Mouse (Mus musculus) adrenal gland, postnatal 25 days (tissue): ENCODE results near the gene Btnl10. TPM values are rescaled to one million over a fixed set of nuclear protein-coding genes. Genes with fewer than 3 reads are reported as not detected.
"Not testable (repeated sequence)": the region's sequence is repeated elsewhere in the genome, so short reads cannot be mapped to it uniquely, and the experiment has no call there.

ENCODE experiments used
- DNase-seq: peaks from one replicate; pipeline ENCODE4 v3.0.0; 2021; ENCODE audit warnings: mixed read lengths
- total RNA-seq: library from RNA; stranded (reverse); gene quantifications from 2 replicates; pipeline ENCODE4 v1.2.3, GENCODE M21; 2021

The Btnl10 gene
- total RNA-seq, 1 experiment from 2014 or later, result not detected

GRCm38 (mm10) chr11:58931576-58931975 lies 13.9 kb downstream of the Btnl10 start:
- DNase-seq, result no peak

GRCm38 (mm10) chr11:58937909-58938308 lies 20.2 kb downstream of the Btnl10 start:
- no peak for DNase-seq

- peak; percentile 92 for DNase-seq
Observed at GRCm38 (mm10) chr11:58938322-58939087, 20.8 kb downstream of the Btnl10 start, which contains the start of gene Rnf187. Gene Rnf187, minus strand, starts transcription at chr11:58938916.

GRCm38 (mm10) chr11:58939088-58939439 lies 21.4 kb downstream of the Btnl10 start:
- no peak for DNase-seq

GRCm38 (mm10) chr11:58944136-58944535 lies 26.4 kb downstream of the Btnl10 start:
- DNase-seq, result no peak

GRCm38 (mm10) chr11:58947306-58947705 lies 29.6 kb downstream of the Btnl10 start:
- no peak for DNase-seq

- no peak for DNase-seq
Observed at GRCm38 (mm10) chr11:58947798-58948528, 30.3 kb downstream of the Btnl10 start.

- peak; percentile 48 for DNase-seq
Observed at GRCm38 (mm10) chr11:58948542-58949479, 31.1 kb downstream of the Btnl10 start, which contains the start of gene Hist3h2ba. Gene Hist3h2ba, plus strand, starts transcription at chr11:58948920.

- DNase-seq, result no peak
Observed at GRCm38 (mm10) chr11:58949480-58950431, 32.0 kb downstream of the Btnl10 start.

GRCm38 (mm10) chr11:58951210-58951609 lies 33.5 kb downstream of the Btnl10 start:
- no peak for DNase-seq

GRCm38 (mm10) chr11:58953351-58954169 lies 35.9 kb downstream of the Btnl10 start:
- no peak for DNase-seq

GRCm38 (mm10) chr11:58954170-58954419 lies 36.4 kb downstream of the Btnl10 start:
- DNase-seq, result not testable (repeated sequence)

- DNase-seq, result peak; percentile 72
Observed at GRCm38 (mm10) chr11:58954420-58955142, 36.9 kb downstream of the Btnl10 start, which contains the start of the genes Hist3h2a and Trim17. Gene Hist3h2a, plus strand, starts transcription at chr11:58954685. Gene Trim17, plus strand, starts transcription at chr11:58954685.

- DNase-seq, result no peak
Observed at GRCm38 (mm10) chr11:58955143-58955867, 37.6 kb downstream of the Btnl10 start.

- no peak for DNase-seq
Observed at GRCm38 (mm10) chr11:58955868-58956257, 38.2 kb downstream of the Btnl10 start.

GRCm38 (mm10) chr11:58957226-58957914 lies 39.7 kb downstream of the Btnl10 start:
- DNase-seq, result no peak

GRCm38 (mm10) chr11:58958536-58958935 lies 40.8 kb downstream of the Btnl10 start:
- DNase-seq, result no peak

- DNase-seq, result no peak
Observed at GRCm38 (mm10) chr11:58959186-58959825, 41.6 kb downstream of the Btnl10 start.
